Mouse (Mus musculus) cortical plate, adult 2 months (tissue): ENCODE measurements around the gene Hist1h3h.

Source experiments
- CTCF ChIP-seq: fragments of 200-500 bp; IDR thresholded peaks from 2 replicates; pipeline ENCODE4 v1.5.1; 2011; ENCODE audit warnings: mild to moderate bottlenecking, control low read depth, low read length; ENCODE audit not compliant: insufficient read depth; ENCODE audit errors: extremely low read depth
- POLR2A ChIP-seq: fragments of 200-500 bp; IDR thresholded peaks from 2 replicates; pipeline ENCODE4 v1.6.1; 2011; ENCODE audit warnings: mild to moderate bottlenecking, low read length, control low read depth; ENCODE audit not compliant: insufficient read depth; ENCODE audit errors: extremely low read depth

- TF ChIP-seq CTCF, result no peak
- TF ChIP-seq POLR2A, result no peak
Measured at GRCm38 (mm10) chr13:21729544-21729943, 12.1 kb downstream of the Hist1h3h start.
